Mouse (Mus musculus): ENCODE measurements around the gene Ubl5. TPM values are rescaled to one million over a fixed set of nuclear protein-coding genes. Genes with fewer than 3 reads are reported as not detected.
"Not testable (repeated sequence)": the region's sequence is repeated elsewhere in the genome, so short reads cannot be mapped to it uniquely, and the experiment has no call there.

Ubl5 gene
- 2.7 and 3.2 TPM in 2 replicates for polyA plus RNA-seq (2012)

- Histone ChIP-seq H3K4me3 (replicated peaks) (peak within 1 kb of the TSS; percentile 99), H3K4me1 (ENCODE audit: control insufficient read depth) (peaks cover 56% of the 10 kb centered on the region), H3K36me3 (ENCODE audit: control insufficient read depth) (peaks cover 34% of the 10 kb centered on the region), H3K9me3 (ENCODE audit: control insufficient read depth, low read length) (no peaks in the 10 kb centered on the region), H3K27me3 (ENCODE audit: control insufficient read depth) (no peaks in the 10 kb centered on the region)
- no peak for TF ChIP-seq TAL1 (IDR thresholded peaks at IDR 0.05; ENCODE audit: low read length)
- no peak for TF ChIP-seq GATA1 (IDR thresholded peaks at IDR 0.05; ENCODE audit: low read length)
These were observed at the start of gene Ubl5 for GRCm38 (mm10) chr9:20642101-20642895. TSS of gene Ubl5 (plus strand) at chr9:20642878.

DNA sequence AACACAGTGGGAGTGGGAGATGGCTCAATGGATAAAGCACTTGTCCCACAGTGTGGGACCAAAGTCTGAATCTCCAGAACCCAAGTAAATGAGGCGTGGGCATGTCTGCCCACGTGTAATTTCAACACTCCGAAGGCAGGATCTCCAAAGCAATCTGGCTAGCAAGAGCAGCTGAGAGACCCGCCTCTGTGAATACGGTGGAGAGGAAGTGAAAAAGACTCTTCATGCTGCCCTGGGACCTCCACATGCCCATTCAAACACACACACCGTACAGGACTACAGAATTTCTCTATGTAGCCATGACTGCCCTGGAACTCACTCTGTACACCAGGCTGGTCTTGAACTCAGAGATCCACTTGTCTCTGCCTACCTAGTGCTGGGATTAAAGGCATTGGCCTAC, 41.4 kb upstream of the Ubl5 start:
- Histone ChIP-seq H3K4me1 (ENCODE audit: control insufficient read depth) (no peaks in the 10 kb centered on the region; the same call in 1 of the 2 replicates), H3K27me3 (ENCODE audit: control insufficient read depth) (no peaks in the 10 kb centered on the region), H3K9me3 (ENCODE audit: control insufficient read depth, low read length) (no peaks in the 10 kb centered on the region), H3K36me3 (ENCODE audit: control insufficient read depth) (no peaks in the 10 kb centered on the region), H3K4me3 (replicated peaks) (no peak overlapping the region)
- no peak for TF ChIP-seq GATA1 (IDR thresholded peaks at IDR 0.05; ENCODE audit: low read length)
- TF ChIP-seq TAL1 (IDR thresholded peaks at IDR 0.05; ENCODE audit: low read length) = no peak

GRCm38 (mm10) chr9:20606269-20606668, 36.4 kb upstream of the Ubl5 start:
- Histone ChIP-seq H3K9me3 (ENCODE audit: control insufficient read depth, low read length) (peaks cover 2% of the 10 kb centered on the region; the same call in 1 of the 2 replicates), H3K27me3 (ENCODE audit: control insufficient read depth) (no peaks in the 10 kb centered on the region), H3K4me3 (replicated peaks) (no peak overlapping the region), H3K4me1 (ENCODE audit: control insufficient read depth) (peaks cover 8% of the 10 kb centered on the region), H3K36me3 (ENCODE audit: control insufficient read depth) (no peaks in the 10 kb centered on the region)
- TF ChIP-seq GATA1 (IDR thresholded peaks at IDR 0.05; ENCODE audit: low read length) = no peak
- no peak for TF ChIP-seq TAL1 (IDR thresholded peaks at IDR 0.05; ENCODE audit: low read length)

DNA sequence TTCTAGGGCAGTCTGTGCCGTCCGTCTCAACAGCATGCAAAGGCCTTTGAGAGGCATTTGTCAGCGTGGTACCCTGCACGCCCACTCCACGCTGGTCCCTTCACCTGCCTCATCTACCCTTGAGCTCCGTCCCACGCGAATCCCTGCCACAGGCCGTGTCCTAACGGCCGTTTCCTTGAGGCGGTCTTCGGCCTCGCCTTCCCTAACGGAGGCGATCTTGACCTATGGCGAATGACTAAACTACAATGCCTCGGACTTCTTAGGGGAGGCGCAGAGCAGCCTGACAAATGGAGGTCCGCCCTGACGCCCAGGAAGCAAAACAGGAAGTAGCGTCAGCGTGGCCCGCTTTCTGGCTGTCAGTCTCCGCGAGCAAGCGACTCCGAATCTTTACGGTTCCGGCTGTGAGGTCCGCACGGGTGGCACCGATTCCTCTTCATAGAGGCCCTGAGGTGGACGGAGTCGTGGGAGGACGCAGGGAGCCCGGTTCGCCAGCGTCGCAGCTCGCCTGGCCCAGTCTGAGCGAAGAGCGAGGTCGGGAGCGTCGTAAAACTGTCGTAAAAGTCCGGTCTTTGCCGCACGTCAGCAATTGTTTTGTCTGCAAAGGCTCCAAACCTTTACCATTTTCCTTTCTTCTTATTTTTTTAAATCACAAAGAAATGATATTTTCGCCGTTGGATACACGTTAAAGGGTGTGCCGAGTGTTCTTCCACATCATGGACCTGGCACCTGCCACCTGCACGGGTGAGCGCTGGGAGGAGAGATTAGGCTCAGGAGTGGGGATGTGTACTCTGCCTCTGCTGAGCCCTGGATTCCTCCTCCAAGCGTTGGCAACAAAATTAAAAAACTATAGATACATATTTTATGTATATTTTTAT, 35.3 kb upstream of the Ubl5 start:
- H3K9me3 ChIP-seq (ENCODE audit: control insufficient read depth, low read length) = peaks cover 2% of the 10 kb centered on the region; the same call in 1 of the 2 replicates
- H3K27me3 ChIP-seq (ENCODE audit: control insufficient read depth) = no peaks in the 10 kb centered on the region
- H3K4me1 ChIP-seq (ENCODE audit: control insufficient read depth) = peaks cover 8% of the 10 kb centered on the region
- TF ChIP-seq GATA1 (IDR thresholded peaks at IDR 0.05; ENCODE audit: low read length) (no peak), TAL1 (IDR thresholded peaks at IDR 0.05; ENCODE audit: low read length) (no peak)
- H3K36me3 ChIP-seq (ENCODE audit: control insufficient read depth) = no peaks in the 10 kb centered on the region
- peak overlapping the region; percentile 94 for H3K4me3 ChIP-seq (replicated peaks)

- H3K27me3 ChIP-seq (ENCODE audit: control insufficient read depth) = no peaks in the 10 kb centered on the region
- H3K4me3 ChIP-seq (replicated peaks) = no peak overlapping the region
- H3K36me3 ChIP-seq (ENCODE audit: control insufficient read depth) = no peaks in the 10 kb centered on the region
- TF ChIP-seq TAL1 (IDR thresholded peaks at IDR 0.05; ENCODE audit: low read length) (no peak), GATA1 (IDR thresholded peaks at IDR 0.05; ENCODE audit: low read length) (no peak)
- peaks cover 8% of the 10 kb centered on the region for H3K4me1 ChIP-seq (ENCODE audit: control insufficient read depth)
- peaks cover 2% of the 10 kb centered on the region; the same call in 1 of the 2 replicates for H3K9me3 ChIP-seq (ENCODE audit: control insufficient read depth, low read length)
These were observed 32.7 kb upstream of the Ubl5 start for GRCm38 (mm10) chr9:20609831-20610464.

DNA sequence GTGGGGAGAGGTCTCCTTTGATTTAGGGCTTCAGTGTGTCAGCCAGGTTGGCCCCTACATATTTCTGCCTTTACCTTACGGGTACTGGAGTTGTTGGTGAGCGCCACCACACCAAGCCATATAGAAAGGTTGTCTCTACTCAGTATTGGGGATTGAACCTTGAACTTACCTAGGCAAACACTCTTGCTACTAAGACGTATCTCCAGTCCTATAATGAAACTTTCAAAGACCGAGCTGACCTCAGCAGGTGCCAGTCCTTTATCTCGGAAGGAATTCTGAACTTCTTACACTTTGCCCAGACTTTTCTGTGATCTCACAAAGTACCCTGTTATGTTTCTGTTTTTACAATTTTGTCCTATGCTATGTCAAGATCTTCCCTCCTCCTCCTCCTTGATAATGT, 30.7 kb upstream of the Ubl5 start:
- H3K4me1 ChIP-seq (ENCODE audit: control insufficient read depth) = peaks cover 4% of the 10 kb centered on the region
- peaks cover 2% of the 10 kb centered on the region; the same call in 1 of the 2 replicates for H3K9me3 ChIP-seq (ENCODE audit: control insufficient read depth, low read length)
- TF ChIP-seq TAL1 (IDR thresholded peaks at IDR 0.05; ENCODE audit: low read length) (no peak), GATA1 (IDR thresholded peaks at IDR 0.05; ENCODE audit: low read length) (no peak)
- no peaks in the 10 kb centered on the region for H3K27me3 ChIP-seq (ENCODE audit: control insufficient read depth)
- no peak overlapping the region for H3K4me3 ChIP-seq (replicated peaks)
- H3K36me3 ChIP-seq (ENCODE audit: control insufficient read depth) = no peaks in the 10 kb centered on the region

GRCm38 (mm10) chr9:20616685-20617084, 26.0 kb upstream of the Ubl5 start:
- Histone ChIP-seq H3K27me3 (ENCODE audit: control insufficient read depth) (no peaks in the 10 kb centered on the region), H3K4me3 (replicated peaks) (no peak overlapping the region), H3K9me3 (ENCODE audit: control insufficient read depth, low read length) (no peaks in the 10 kb centered on the region), H3K4me1 (ENCODE audit: control insufficient read depth) (no peaks in the 10 kb centered on the region), H3K36me3 (ENCODE audit: control insufficient read depth) (no peaks in the 10 kb centered on the region)
- TF ChIP-seq GATA1 (IDR thresholded peaks at IDR 0.05; ENCODE audit: low read length) = no peak
- TF ChIP-seq TAL1 (IDR thresholded peaks at IDR 0.05; ENCODE audit: low read length) = no peak

DNA sequence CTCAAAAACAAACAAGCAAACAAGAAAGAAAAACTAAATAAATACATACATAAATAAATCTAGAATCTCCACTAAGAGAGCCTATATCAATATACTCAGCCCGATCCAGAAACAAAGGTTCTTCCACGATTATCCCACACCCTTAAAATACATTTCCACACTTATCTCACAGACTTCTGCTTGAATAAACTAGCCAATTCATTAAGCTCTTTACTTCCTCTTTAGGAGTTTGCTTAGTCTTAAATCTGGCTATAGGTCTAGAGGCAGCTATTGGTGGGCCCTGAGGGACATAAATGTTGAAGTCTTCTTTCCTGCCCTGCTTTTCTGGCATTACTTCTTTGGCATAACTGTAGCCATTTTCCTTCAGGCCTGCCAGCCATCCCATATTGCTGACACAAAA, 11.3 kb upstream of the Ubl5 start:
- no peaks in the 10 kb centered on the region for H3K9me3 ChIP-seq (ENCODE audit: control insufficient read depth, low read length)
- no peaks in the 10 kb centered on the region for H3K27me3 ChIP-seq (ENCODE audit: control insufficient read depth)
- no peaks in the 10 kb centered on the region for H3K4me1 ChIP-seq (ENCODE audit: control insufficient read depth)
- no peak for TF ChIP-seq TAL1 (IDR thresholded peaks at IDR 0.05; ENCODE audit: low read length)
- TF ChIP-seq GATA1 (IDR thresholded peaks at IDR 0.05; ENCODE audit: low read length) = no peak
- no peaks in the 10 kb centered on the region for H3K36me3 ChIP-seq (ENCODE audit: control insufficient read depth)
- H3K4me3 ChIP-seq (replicated peaks) = no peak overlapping the region

DNA sequence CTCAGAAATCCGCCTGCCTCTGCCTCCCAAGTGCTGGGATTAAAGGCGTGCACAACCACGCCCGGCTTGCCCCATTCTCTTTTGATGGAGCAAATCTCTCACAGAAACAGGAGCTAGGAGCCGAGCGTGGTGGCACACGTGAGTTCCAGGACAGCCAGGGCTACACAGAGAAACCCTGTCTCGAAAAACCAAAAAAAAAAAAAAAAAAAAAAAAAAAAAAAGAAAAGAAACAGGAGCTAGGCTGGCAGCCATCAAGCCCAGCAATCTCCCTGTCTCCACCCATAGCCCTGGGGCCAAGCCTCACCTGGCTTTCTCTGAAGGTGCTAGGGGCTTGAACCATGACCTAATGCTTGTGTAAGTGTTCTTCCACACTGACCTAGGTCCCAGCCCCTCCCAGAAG, 7.0 kb upstream of the Ubl5 start:
- peaks cover 28% of the 10 kb centered on the region for H3K36me3 ChIP-seq (ENCODE audit: control insufficient read depth)
- not testable (repeated sequence) for H3K9me3 ChIP-seq (ENCODE audit: control insufficient read depth, low read length); H3K4me3 ChIP-seq (replicated peaks); H3K27me3 ChIP-seq (ENCODE audit: control insufficient read depth); H3K4me1 ChIP-seq (ENCODE audit: control insufficient read depth)
